In genomic region chr3:146246557-146246956, GRCm38 (mm10) we compare ENCODE assay signal across 22 mouse cellular contexts. TPM values are rescaled to one million over a fixed set of nuclear protein-coding genes. Genes with fewer than 3 reads are reported as not detected.
"Had no signal": no experiment of that assay in that cellular context is flagged by ENCODE, and none has a peak within 500 bp of the region (broad histone marks: within the 10 kb centered on the region; RNA-seq: fewer than 3 reads in every experiment).

No protein-coding gene starts in this region.

- ATAC-seq: intestine, embryonic 15.5 days; liver, postnatal 0 days; midbrain, embryonic 15.5 days had no signal

- H3K9ac ChIP-seq: intestine, embryonic 15.5 days; limb, embryonic 13.5 days; liver, embryonic 14.5 days; liver, postnatal 0 days; midbrain, embryonic 12.5 days; midbrain, embryonic 15.5 days; neural tube, embryonic 13.5 days had no signal

- H3K36me3 ChIP-seq: intestine, embryonic 15.5 days; limb, embryonic 10.5 days; limb, embryonic 13.5 days; midbrain, embryonic 12.5 days; midbrain, embryonic 15.5 days; neural tube, embryonic 13.5 days had no signal

- H3K9me3 ChIP-seq: intestine, embryonic 15.5 days; limb, embryonic 10.5 days; limb, embryonic 13.5 days; midbrain, embryonic 12.5 days; midbrain, embryonic 15.5 days; neural tube, embryonic 13.5 days had no signal

- H3K4me1 ChIP-seq: intestine, embryonic 15.5 days; midbrain, embryonic 12.5 days; midbrain, embryonic 15.5 days; neural tube, embryonic 13.5 days had no signal

- DNase-seq: kidney, adult 11 months; kidney, adult 8-10 months; kidney, postnatal 14 days; kidney, postnatal 4 days; layer of hippocampus, adult 9-11 months; liver; liver, postnatal 0 days; retina, postnatal 1 day; right cerebral cortex, postnatal 25 days; thymus, adult 2 months; thymus, postnatal 14 days; thymus, postnatal 4 days had no signal

- H3K27me3 ChIP-seq: intestine, embryonic 15.5 days; limb, embryonic 13.5 days; midbrain, embryonic 12.5 days; midbrain, embryonic 15.5 days; neural tube, embryonic 13.5 days had no signal

- H3K27ac ChIP-seq: intestine, embryonic 15.5 days; limb, embryonic 10.5 days; limb, embryonic 13.5 days; liver, embryonic 14.5 days; midbrain, embryonic 12.5 days; midbrain, embryonic 15.5 days; neural tube, embryonic 13.5 days had no signal

- H3K4me3 ChIP-seq: intestine, embryonic 15.5 days; limb, embryonic 10.5 days; limb, embryonic 13.5 days; midbrain, embryonic 12.5 days; midbrain, embryonic 15.5 days; neural tube, embryonic 13.5 days had no signal

- H3K4me2 ChIP-seq: intestine, embryonic 15.5 days; limb, embryonic 13.5 days; midbrain, embryonic 12.5 days; midbrain, embryonic 15.5 days; neural tube, embryonic 13.5 days had no signal

RNA-seq across cellular contexts. Expression of gene Lpar3, which starts 25.8 kb away (rescaled TPM):
- total RNA-seq: megakaryocyte progenitor cell, adult 5-6 weeks; megakaryocyte-erythroid progenitor cell, adult 5-6 weeks; neutrophil, adult 5-6 weeks had no signal
- polyA plus RNA-seq: liver, postnatal 0 days had no signal
